Mouse (Mus musculus) G1E (cell line): ENCODE results near the gene BB287469. TPM values are rescaled to one million over a fixed set of nuclear protein-coding genes. Genes with fewer than 3 reads are reported as not detected.
"Not testable (repeated sequence)": the region's sequence is repeated elsewhere in the genome, so short reads cannot be mapped to it uniquely, and the experiment has no call there.

Source experiments
- ATAC-seq: 2 replicates; pipeline ENCODE4 v1.8.0; 2016; ENCODE audit warnings: mild to moderate bottlenecking; ENCODE audit not compliant: insufficient number of reproducible peaks, poor library complexity, low FRiP score, severe bottlenecking; ENCODE audit errors: extremely low read depth
- DNase-seq: peaks from one replicate; pipeline ENCODE4 v3.0.0; 2012; ENCODE audit warnings: low spot score
- H3K27me3 ChIP-seq: 2 replicates; pipeline ENCODE4 v1.6.1; 2012; ENCODE audit warnings: mild to moderate bottlenecking, low read length, inconsistent platforms; ENCODE audit not compliant: insufficient read depth
- H3K36me3 ChIP-seq: replicated peaks from 2 replicates; pipeline ENCODE3; 2012; ENCODE audit warnings: mild to moderate bottlenecking, inconsistent platforms
- H3K4me1 ChIP-seq: 2 replicates; pipeline ENCODE4 v1.6.1; 2012; ENCODE audit warnings: low read depth, low read length, inconsistent platforms, mixed read lengths; ENCODE audit not compliant: insufficient read depth
- H3K4me3 ChIP-seq: 2 replicates; pipeline ENCODE4 v1.5.1; 2012; ENCODE audit warnings: low read depth, mild to moderate bottlenecking, inconsistent platforms, low read length, moderate library complexity, mixed read lengths
- H3K9me3 ChIP-seq: replicated peaks from 2 replicates; pipeline ENCODE4 v1.6.1; 2012; ENCODE audit warnings: inconsistent platforms
- TAL1 ChIP-seq: conservative IDR thresholded peaks from 2 replicates; pipeline ENCODE4 v1.6.1; 2012; ENCODE audit warnings: low read depth, low read length, inconsistent platforms, mixed read lengths
- polyA plus RNA-seq: library from polyadenylated mRNA; stranded (reverse); fragments of >175 nt; gene quantifications from 2 replicates; pipeline ENCODE4 v1.2.3, GENCODE M21; 2012
- total RNA-seq, 2 experiments: library from RNA; stranded (forward) in 1 of 2; stranded (reverse) in 1 of 2; fragments of 200-1000 nt in 1 of 2; fragments of >200 nt in 1 of 2; fragmentation: Nextera tagmentation in 1 of 2; gene quantifications; 2 replicates each; pipeline ENCODE4 v1.2.3; 2014 to 2017

BB287469 gene
- total RNA-seq (2014; fragmentation: Nextera tagmentation) (not detected in 2 replicates), total RNA-seq (2017) (not detected in 2 replicates), polyA plus RNA-seq (not detected in 2 replicates)

DNA sequence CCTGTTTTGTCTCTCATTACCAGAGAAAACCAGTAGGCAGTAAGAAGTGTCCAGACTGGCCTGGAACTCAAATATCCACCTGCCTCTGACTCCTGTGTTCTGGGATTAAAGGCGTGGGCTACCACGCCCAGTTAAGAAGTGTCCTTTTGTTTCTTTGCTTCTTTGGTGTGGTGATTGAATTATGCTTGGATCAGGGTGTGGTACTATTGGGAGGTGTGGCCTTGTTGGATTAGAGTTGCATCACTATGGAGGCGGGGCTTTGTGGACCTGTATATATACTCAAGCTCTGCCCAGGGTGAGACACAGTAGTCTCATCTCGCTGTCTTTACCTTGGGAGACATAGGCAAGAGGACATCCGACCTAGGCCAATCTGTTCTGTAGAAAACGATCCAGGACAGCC is at the start of gene BB287469:
Gene BB287469, plus strand, starts transcription at position 301 of the 400 bp plus-strand sequence.
- H3K36me3 ChIP-seq, DNase-seq, H3K27me3 ChIP-seq, ATAC-seq, H3K4me3 ChIP-seq, H3K4me1 ChIP-seq, H3K9me3 ChIP-seq: not testable (repeated sequence)

DNA sequence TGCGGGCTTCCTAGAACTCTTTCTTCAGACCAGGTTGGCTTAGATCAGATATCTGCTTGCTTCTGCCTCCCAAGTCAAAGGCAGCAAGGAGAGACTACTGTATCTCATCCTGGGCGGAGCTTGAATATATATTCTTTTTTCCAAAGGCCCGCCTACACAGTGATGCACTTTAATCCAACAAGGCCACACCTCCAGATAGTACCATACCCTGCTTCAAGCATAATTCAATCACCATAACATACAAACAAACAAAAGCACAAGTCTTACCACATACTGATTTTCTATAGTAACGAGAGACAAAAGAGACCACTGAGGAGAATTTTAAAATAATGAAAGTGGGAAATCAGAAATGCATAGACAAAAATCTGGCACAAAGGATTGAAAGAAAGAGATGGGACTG is 40.7 kb upstream of the BB287469 start, which contains the start of gene Gm21319:
Gene Gm21319, minus strand, starts transcription at position 101 of the 400 bp plus-strand sequence.
- not testable (repeated sequence) for H3K4me3 ChIP-seq, ATAC-seq, H3K27me3 ChIP-seq, H3K36me3 ChIP-seq, H3K4me1 ChIP-seq, H3K9me3 ChIP-seq, DNase-seq

DNA sequence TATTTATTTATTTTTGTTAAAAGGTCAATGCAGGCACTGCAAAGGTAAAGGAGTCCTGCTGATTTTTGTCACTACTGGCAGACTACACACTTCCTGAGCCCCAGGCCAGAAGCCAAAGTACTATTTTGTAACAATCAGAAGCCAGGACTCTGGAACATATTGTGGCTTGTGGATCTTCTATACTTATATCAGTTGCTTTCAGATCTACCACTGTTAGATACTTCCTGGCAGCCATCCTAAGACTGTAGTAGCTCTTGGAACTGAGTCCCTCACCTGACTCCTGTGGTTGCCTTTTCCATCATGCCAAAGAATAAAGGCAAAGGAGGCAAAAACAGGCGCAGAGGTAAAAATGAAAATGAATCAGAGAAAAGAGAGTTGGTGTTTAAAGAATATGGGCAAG is 21.2 kb upstream of the BB287469 start, which contains the start of gene Gm21936:
Gene Gm21936, plus strand, starts transcription at position 301 of the 400 bp plus-strand sequence.
- H3K36me3 ChIP-seq, DNase-seq, H3K9me3 ChIP-seq, H3K4me1 ChIP-seq, ATAC-seq, H3K4me3 ChIP-seq, H3K27me3 ChIP-seq: not testable (repeated sequence)

DNA sequence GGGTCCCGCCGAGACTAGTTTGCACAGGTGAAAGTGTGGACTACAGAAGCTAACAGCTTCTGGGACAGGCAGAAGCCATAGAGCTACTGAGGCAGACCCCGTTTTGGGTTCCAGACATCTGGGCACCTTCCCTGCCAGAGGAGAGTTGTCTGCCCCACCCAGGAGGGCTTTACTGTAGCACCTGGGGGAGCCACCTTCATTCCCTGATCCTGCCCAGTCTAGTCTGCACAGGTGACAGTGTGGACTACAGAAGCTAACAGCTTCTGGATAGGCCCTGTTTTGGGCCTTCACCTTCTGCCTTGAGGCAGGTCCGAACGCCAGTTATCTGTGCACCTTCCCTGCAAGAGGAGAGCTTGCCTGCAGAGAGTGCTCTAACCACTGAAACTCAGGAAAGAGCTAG is 18.4 kb upstream of the BB287469 start:
- not testable (repeated sequence) for H3K4me1 ChIP-seq, H3K9me3 ChIP-seq, H3K36me3 ChIP-seq, DNase-seq, ATAC-seq, H3K27me3 ChIP-seq, H3K4me3 ChIP-seq

DNA sequence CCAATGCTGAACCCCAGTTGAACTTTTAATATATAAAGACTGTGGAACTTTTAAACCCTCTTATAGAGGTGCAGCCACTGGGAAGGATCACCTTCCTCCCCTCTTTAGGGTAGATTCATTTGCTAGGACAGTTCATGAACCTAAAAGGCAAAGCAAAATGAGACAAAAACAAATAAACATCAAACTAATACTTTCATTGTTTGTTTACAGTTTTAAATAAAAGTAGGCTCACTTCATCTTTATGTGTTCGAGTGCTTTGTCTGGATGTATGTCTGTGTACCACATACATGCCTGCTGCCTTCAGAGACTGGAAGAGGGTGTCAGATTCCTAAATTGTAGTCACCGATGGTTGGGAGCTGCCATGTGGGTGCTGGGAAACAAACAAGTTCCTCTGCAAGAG is 25.9 kb downstream of the BB287469 start, which contains the start of gene Gm2001:
Gene Gm2001, minus strand, starts transcription at position 101 of the 400 bp plus-strand sequence.
- not testable (repeated sequence) for H3K9me3 ChIP-seq, H3K4me3 ChIP-seq, H3K36me3 ChIP-seq, H3K4me1 ChIP-seq, DNase-seq, ATAC-seq, H3K27me3 ChIP-seq

DNA sequence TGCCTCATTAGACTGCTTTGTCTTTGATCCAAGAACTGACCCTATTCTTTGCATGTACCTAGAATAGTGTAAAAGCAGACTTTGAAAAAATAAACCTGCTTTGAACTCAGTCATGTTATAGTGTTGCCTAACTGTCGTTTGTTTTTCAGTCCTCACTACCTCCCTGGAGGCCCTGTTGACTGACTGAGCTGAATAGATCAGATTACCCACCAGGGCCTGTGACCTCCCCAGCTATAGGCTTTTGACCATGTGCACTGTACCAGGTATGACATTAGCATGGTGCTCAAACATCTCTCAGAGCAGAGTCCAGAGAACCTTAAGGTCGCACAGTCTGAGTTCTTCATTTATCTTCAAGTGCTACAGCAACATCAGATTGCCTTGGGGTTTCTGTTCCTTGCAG is 34.3 kb downstream of the BB287469 start:
- not testable (repeated sequence) for H3K4me3 ChIP-seq, DNase-seq, H3K27me3 ChIP-seq, H3K9me3 ChIP-seq, ATAC-seq, H3K36me3 ChIP-seq
- peaks cover 14% of the 10 kb centered on the region for H3K4me1 ChIP-seq

DNA sequence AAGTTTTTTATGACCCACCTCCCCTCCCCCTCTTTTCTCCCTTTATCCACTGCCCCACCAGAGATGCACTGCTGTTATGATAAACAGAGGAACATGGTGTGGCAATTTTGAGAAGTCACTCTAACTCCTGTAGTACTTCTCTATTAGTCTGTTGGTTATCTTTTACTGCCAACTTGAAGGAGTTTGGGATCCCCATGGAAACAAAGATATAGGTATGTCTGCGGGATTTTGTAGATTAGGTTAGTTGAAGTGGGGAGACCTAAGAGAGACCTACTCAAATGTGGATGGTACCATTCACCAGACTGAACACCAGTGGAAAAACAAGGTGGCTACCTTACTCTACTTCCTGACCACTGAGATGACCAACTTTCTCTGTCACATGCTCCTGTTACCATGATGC is 39.7 kb downstream of the BB287469 start:
- TF ChIP-seq TAL1: peak; percentile 49
- not testable (repeated sequence) for H3K9me3 ChIP-seq, H3K4me3 ChIP-seq, DNase-seq, H3K36me3 ChIP-seq, H3K27me3 ChIP-seq
- H3K4me1 ChIP-seq: peaks cover 36% of the 10 kb centered on the region
- peak; percentile 35; the same call in 1 of the 2 replicates for ATAC-seq

DNA sequence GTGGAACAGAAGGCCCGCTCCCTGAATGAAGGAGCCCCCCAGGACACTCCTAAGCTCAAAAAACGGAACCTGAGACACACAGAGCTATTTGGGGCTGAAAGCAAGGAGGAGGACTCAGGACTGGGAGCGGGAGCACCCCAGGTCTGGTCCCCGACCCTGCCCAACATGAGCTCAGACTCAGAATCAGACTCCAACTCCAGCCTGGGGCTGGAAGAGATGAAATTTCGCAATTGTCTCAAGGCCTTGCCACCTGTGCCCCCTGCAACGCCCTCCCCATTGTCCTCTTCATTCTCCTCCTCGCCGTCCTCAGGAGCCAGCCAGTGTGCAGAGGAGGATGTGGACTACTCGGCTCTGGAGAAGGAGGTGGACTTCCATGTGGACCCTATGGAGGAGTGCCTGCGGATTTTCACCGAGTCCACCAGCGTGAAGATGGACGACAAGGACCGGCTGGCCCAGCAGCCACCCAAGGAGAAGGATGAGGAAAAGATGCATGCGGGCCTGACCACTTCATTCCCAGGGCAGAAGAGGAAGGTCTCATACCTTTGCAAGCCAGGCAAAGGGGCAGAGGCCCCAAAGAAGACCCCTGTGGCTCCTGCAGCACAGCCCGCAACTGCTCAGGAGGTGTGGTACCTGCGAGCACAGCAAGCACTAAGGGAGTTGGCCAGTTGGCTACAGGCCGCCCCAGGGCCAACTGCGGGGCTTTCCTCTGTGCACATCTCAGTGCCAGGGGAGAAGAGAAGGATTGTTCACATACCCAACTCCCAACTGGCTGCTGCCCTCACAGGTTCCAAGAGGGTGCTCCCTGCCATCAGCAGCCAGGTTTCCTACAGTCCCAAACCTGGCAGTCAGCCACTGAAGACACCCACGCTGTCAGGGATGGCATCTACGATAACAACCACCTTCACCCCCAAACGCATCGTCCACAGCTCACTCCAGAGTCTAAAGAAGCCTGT is 45.6 kb downstream of the BB287469 start:
- ATAC-seq, H3K36me3 ChIP-seq, H3K27me3 ChIP-seq, H3K9me3 ChIP-seq, H3K4me3 ChIP-seq: not testable (repeated sequence)
- DNase-seq: peak; percentile 12
- peaks cover 33% of the 10 kb centered on the region for H3K4me1 ChIP-seq

DNA sequence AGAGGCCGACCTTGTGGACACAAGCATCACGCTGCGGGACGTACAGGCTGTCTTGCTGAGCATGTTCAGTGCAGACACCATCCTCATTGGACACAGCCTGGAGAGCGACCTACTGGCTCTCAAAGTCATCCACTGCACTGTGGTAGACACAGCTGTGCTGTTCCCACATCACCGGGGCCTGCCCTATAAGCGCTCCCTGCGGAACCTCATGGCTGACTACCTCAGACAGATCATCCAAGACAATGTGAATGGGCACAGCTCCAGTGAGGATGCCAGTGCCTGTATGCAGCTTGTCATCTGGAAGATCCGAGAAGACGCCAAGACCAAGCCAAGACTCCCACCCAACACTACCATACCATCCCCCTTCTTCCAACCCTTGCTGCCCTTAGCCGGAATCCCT is 47.3 kb downstream of the BB287469 start:
- peaks cover 23% of the 10 kb centered on the region for H3K4me1 ChIP-seq
- not testable (repeated sequence) for H3K36me3 ChIP-seq, H3K4me3 ChIP-seq, H3K9me3 ChIP-seq, H3K27me3 ChIP-seq, DNase-seq, ATAC-seq

DNA sequence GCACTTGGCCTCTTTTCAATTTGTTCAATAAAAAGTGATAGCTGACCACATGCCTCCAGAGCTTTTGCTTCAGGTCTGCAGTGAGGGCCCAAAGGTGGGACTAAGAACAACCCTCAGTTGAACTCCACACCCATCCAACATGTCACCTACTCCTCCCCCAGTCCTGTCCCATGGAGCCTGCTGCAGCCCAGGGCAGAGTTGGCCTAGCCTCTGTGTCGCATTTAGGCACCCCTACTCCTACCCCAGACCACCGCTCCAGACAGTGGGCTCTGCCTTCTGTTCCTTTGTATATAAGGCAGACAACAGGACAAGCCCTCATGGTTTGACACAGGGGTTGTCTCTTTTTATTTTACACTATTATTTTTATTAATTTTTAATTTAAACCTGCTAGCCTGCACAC is 47.7 kb downstream of the BB287469 start:
- not testable (repeated sequence) for H3K27me3 ChIP-seq, DNase-seq, ATAC-seq, H3K4me3 ChIP-seq, H3K9me3 ChIP-seq, H3K36me3 ChIP-seq
- peaks cover 23% of the 10 kb centered on the region for H3K4me1 ChIP-seq
